17 mouse cellular contexts compared by ENCODE assay signal in the genomic region with DNA sequence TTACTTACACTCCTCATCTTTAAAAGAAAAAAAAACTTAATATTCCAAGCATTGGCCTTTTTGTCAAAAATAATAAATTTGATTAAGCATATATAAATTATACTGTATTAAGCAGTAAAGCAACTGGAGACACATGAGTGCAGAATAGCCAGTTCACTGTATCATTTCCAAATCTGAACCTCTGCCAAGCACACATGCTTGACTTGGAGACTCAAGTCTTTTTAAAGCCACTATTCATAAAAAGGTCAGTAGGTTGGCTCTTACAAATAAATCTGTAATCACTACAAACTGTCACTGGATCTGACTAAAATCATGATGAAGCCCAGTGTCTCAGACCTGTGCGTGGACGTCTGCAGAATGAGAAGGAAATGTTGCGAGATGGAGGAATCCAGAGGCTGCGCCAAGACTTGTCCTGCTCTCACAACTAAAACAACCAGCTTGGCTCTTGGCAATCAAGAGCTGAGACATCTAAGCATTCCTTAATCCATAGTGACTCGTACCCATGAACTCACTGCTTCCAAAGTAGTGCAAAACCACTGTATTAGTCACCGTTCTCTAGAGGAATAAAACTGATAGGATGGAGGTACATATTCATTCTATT.
DNase-seq lines count a peak whose midpoint lies in the region; ATAC-seq and TF ChIP-seq lines count a peak whose summit lies in the region.
"Had no signal": no experiment of that assay in that cellular context is flagged by ENCODE, and none has a peak within 500 bp of the region (broad histone marks: within the 10 kb centered on the region; RNA-seq: fewer than 3 reads in every experiment).

No protein-coding gene starts in this region.

- H3K79me2 ChIP-seq in myocyte (ENCODE audit: control insufficient read depth, insufficient read depth), result no peaks in the 10 kb centered on the region

- H3K4me3 ChIP-seq in heart, embryonic 13.5 days, result no peak overlapping the region
- H3K4me3 ChIP-seq in lung, embryonic 16.5 days (ENCODE audit: low read length), result no peak overlapping the region
- no peak overlapping the region for H3K4me3 ChIP-seq in lung, adult 2 months (replicated peaks; ENCODE audit: extremely low read depth, low read depth, low read length)
- H3K4me3 ChIP-seq in myocyte, result no peak overlapping the region
- no peak overlapping the region for H3K4me3 ChIP-seq in hindbrain, embryonic 10.5 days
- H3K4me3 ChIP-seq: limb, embryonic 15.5 days had no signal

- H3K4me2 ChIP-seq in heart, embryonic 13.5 days, result no peak overlapping the region
- H3K4me2 ChIP-seq in lung, embryonic 16.5 days (ENCODE audit: low read depth, low read length), result no peak overlapping the region
- H3K4me2 ChIP-seq in myocyte (ENCODE audit: low read depth), result peak overlapping the region; percentile 59
- H3K4me2 ChIP-seq: limb, embryonic 15.5 days; midbrain, embryonic 11.5 days had no signal

- no peaks in the 10 kb centered on the region for H3K9me3 ChIP-seq in heart, embryonic 13.5 days
- H3K9me3 ChIP-seq in lung, embryonic 16.5 days (ENCODE audit: control insufficient read depth, low read length), result no peaks in the 10 kb centered on the region
- no peaks in the 10 kb centered on the region for H3K9me3 ChIP-seq in hindbrain, embryonic 10.5 days
- H3K9me3 ChIP-seq: limb, embryonic 15.5 days had no signal

- TF ChIP-seq CTCF in lung, adult 2 months (IDR thresholded peaks at IDR 0.05; ENCODE audit: insufficient read depth, low read length), result no peak

- no peak overlapping the region for H3K9ac ChIP-seq in heart, embryonic 13.5 days
- H3K9ac ChIP-seq in lung, embryonic 16.5 days (ENCODE audit: low read length), result no peak overlapping the region
- H3K9ac ChIP-seq: limb, embryonic 15.5 days had no signal

- ATAC-seq in heart, embryonic 13.5 days (ENCODE audit: extremely low read depth, insufficient number of reproducible peaks, low FRiP score, low TSS enrichment), result no peak
- peak; percentile 80 for ATAC-seq in lung, embryonic 16.5 days (ENCODE audit: low read depth)

- peak overlapping the region; percentile 63; the same call in 1 of the 2 replicates for H3K27ac ChIP-seq in heart, embryonic 13.5 days (replicated peaks)
- no peak overlapping the region for H3K27ac ChIP-seq in lung, embryonic 16.5 days (ENCODE audit: low read length)
- no peak overlapping the region for H3K27ac ChIP-seq in hindbrain, embryonic 10.5 days
- H3K27ac ChIP-seq: limb, embryonic 15.5 days had no signal

- intact Hi-C loops in heart, postnatal 25 days (cut with DNase I), result no loop called here

- DNase-seq in heart, postnatal 25 days (ENCODE audit: low spot score), result no peak
- DNase-seq in lung, adult 2 months, result no peak
- DNase-seq in fibroblast of lung, adult 2 months (ENCODE audit: low read depth), result peak; percentile 73
- no peak for DNase-seq in hindbrain, embryonic 10.5 days (ENCODE audit: low spot score)
- no peak for DNase-seq in right cerebral cortex, postnatal 25 days
- DNase-seq: adrenal gland, adult 2 months; cerebellum, adult 18-20 months; embryo, embryonic 11 days; gastrocnemius, postnatal 14 days; heart, postnatal 14 days; right cerebral cortex, adult 18-20 months; thymus, adult 2 months had no signal

- 54% methylated on average over 6 of the region's 6 CpGs for WGBS in heart, embryonic 13.5 days
- WGBS in lung, embryonic 16.5 days, result 32% methylated on average over 6 of the region's 6 CpGs
- WGBS in lung, adult 2 months, result 42% methylated on average over 6 of the region's 6 CpGs
- 85% methylated on average over 6 of the region's 6 CpGs for WGBS in hindbrain, embryonic 10.5 days

- no peaks in the 10 kb centered on the region for H3K27me3 ChIP-seq in heart, embryonic 13.5 days (replicated peaks)
- H3K27me3 ChIP-seq in lung, embryonic 16.5 days (ENCODE audit: control insufficient read depth, insufficient read depth, low read depth, low read length), result no peaks in the 10 kb centered on the region
- H3K27me3 ChIP-seq in myocyte (ENCODE audit: control insufficient read depth, insufficient read depth, insufficient read length), result no peaks in the 10 kb centered on the region
- no peaks in the 10 kb centered on the region for H3K27me3 ChIP-seq in hindbrain, embryonic 10.5 days (ENCODE audit: insufficient read depth, poor library complexity, severe bottlenecking)
- H3K27me3 ChIP-seq: limb, embryonic 15.5 days had no signal

- H3K4me1 ChIP-seq in heart, embryonic 13.5 days, result peaks cover 6% of the 10 kb centered on the region
- peaks cover 3% of the 10 kb centered on the region for H3K4me1 ChIP-seq in lung, embryonic 16.5 days (replicated peaks; ENCODE audit: control insufficient read depth, insufficient read depth, low read length)
- no peaks in the 10 kb centered on the region for H3K4me1 ChIP-seq in lung, adult 2 months (ENCODE audit: control insufficient read depth, insufficient read depth, low read length)
- no peaks in the 10 kb centered on the region for H3K4me1 ChIP-seq in hindbrain, embryonic 10.5 days (replicated peaks)

- no peaks in the 10 kb centered on the region for H3K36me3 ChIP-seq in heart, embryonic 13.5 days
- no peaks in the 10 kb centered on the region for H3K36me3 ChIP-seq in lung, embryonic 16.5 days (ENCODE audit: control insufficient read depth, insufficient read depth, low read length)
- H3K36me3 ChIP-seq in myocyte (ENCODE audit: control insufficient read depth, insufficient read depth), result no peaks in the 10 kb centered on the region
- no peaks in the 10 kb centered on the region for H3K36me3 ChIP-seq in hindbrain, embryonic 10.5 days
- H3K36me3 ChIP-seq: limb, embryonic 15.5 days had no signal

- no peak overlapping the region for H3ac ChIP-seq in myocyte (ENCODE audit: control insufficient read depth, insufficient read length)

- no peak for TF ChIP-seq POLR2A in lung, adult 2 months (IDR thresholded peaks at IDR 0.05; ENCODE audit: borderline replicate concordance, extremely low read depth, low read depth, low read length)
- TF ChIP-seq POLR2A in myocyte (IDR thresholded peaks at IDR 0.05; ENCODE audit: insufficient read length, low read depth), result no peak

TF ChIP-seq in myocyte, 11 proteins besides CTCF, POLR2A, EP300 and RAD21:
- no peak for TF ChIP-seq TCF3 (IDR thresholded peaks at IDR 0.05; ENCODE audit: insufficient read length, low read depth)
- no peak for TF ChIP-seq E2F4 (IDR thresholded peaks at IDR 0.05; ENCODE audit: insufficient read depth)
- TF ChIP-seq MYOG (IDR thresholded peaks at IDR 0.05; ENCODE audit: control insufficient read depth in 1 of 3, insufficient read depth in 1 of 3, insufficient read length in 2 of 3, low read depth in 2 of 3), result no peak
- no peak for TF ChIP-seq TCF12 (IDR thresholded peaks at IDR 0.05; ENCODE audit: insufficient read depth, poor library complexity, severe bottlenecking)
- TF ChIP-seq SRF (IDR thresholded peaks at IDR 0.05; ENCODE audit: control insufficient read depth, insufficient read length, low read depth), result no peak
- no peak for TF ChIP-seq CEBPB (IDR thresholded peaks at IDR 0.05; ENCODE audit: insufficient read depth, poor library complexity, severe bottlenecking)
- TF ChIP-seq REST (IDR thresholded peaks at IDR 0.05; ENCODE audit: insufficient read depth, insufficient read length), result no peak
- TF ChIP-seq USF1 (IDR thresholded peaks at IDR 0.05; ENCODE audit: low read depth), result no peak
- TF ChIP-seq MAX (IDR thresholded peaks at IDR 0.05; ENCODE audit: low read depth), result no peak
- no peak for TF ChIP-seq MYOD1 (IDR thresholded peaks at IDR 0.05; ENCODE audit: control insufficient read depth in 1 of 3, insufficient read length in 2 of 3, low read depth in 2 of 3)
- no peak for TF ChIP-seq POLR2AphosphoS2 (IDR thresholded peaks at IDR 0.05; ENCODE audit: insufficient read length, low read depth)
